Mouse (Mus musculus): ENCODE data around the gene Cbr2. TPM values are rescaled to one million over a fixed set of nuclear protein-coding genes. Genes with fewer than 3 reads are reported as not detected.
"Not testable (repeated sequence)": the region's sequence is repeated elsewhere in the genome, so short reads cannot be mapped to it uniquely, and the experiment has no call there.

Gene Cbr2
- 1.3 and 2.0 TPM in 2 replicates for polyA plus RNA-seq (2015; fragmentation: Nextera tagmentation; extraction: Ambion mirVana)

GRCm38 (mm10) chr11:120731858-120732680, at the start of gene Cbr2:
Cbr2 (minus strand) TSS chr11:120732114.
- Histone ChIP-seq H3K9ac (ENCODE audit: low read depth, low read length) (no peak within 1 kb of the TSS), H3K4me2 (ENCODE audit: low read length) (no peak within 1 kb of the TSS), H3K4me3 (ENCODE audit: low read length) (no peak within 1 kb of the TSS), H3K27me3 (replicated peaks; ENCODE audit: control insufficient read depth, insufficient read depth, low read length) (peaks cover 2% of the 10 kb centered on the region; the same call in 1 of the 2 replicates), H3K9me3 (ENCODE audit: control insufficient read depth, low read length) (no peaks in the 10 kb centered on the region), H3K36me3 (ENCODE audit: control insufficient read depth, insufficient read depth, low read length) (no peaks in the 10 kb centered on the region), H3K27ac (ENCODE audit: low read depth, low read length) (no peak within 1 kb of the TSS), H3K4me1 (ENCODE audit: control insufficient read depth, insufficient read depth, low read depth, low read length) (peaks cover under 1% of the 10 kb centered on the region; the same call in 1 of the 2 replicates)
- WGBS, result 81% methylated on average over 12 of the region's 12 CpGs
- no peak for ATAC-seq

GRCm38 (mm10) chr11:120781361-120781760, 49.4 kb upstream of the Cbr2 start:
- not testable (repeated sequence) for H3K9me3 ChIP-seq (ENCODE audit: control insufficient read depth, low read length); H3K27me3 ChIP-seq (replicated peaks; ENCODE audit: control insufficient read depth, insufficient read depth, low read length); H3K4me3 ChIP-seq (ENCODE audit: low read length); H3K9ac ChIP-seq (ENCODE audit: low read depth, low read length); H3K27ac ChIP-seq (ENCODE audit: low read depth, low read length); ATAC-seq; H3K4me2 ChIP-seq (ENCODE audit: low read length)
- WGBS, result 100% methylated on average over 3 of the region's 6 CpGs
- Histone ChIP-seq H3K36me3 (ENCODE audit: control insufficient read depth, insufficient read depth, low read length) (peaks cover 16% of the 10 kb centered on the region), H3K4me1 (ENCODE audit: control insufficient read depth, insufficient read depth, low read depth, low read length) (peaks cover 18% of the 10 kb centered on the region)

- H3K9me3 ChIP-seq (ENCODE audit: control insufficient read depth, low read length), result no peaks in the 10 kb centered on the region
- peaks cover 12% of the 10 kb centered on the region for H3K4me1 ChIP-seq (ENCODE audit: control insufficient read depth, insufficient read depth, low read depth, low read length)
- WGBS, result 94% methylated on average over 1 of the region's 1 CpGs
- no peak overlapping the region for H3K9ac ChIP-seq (ENCODE audit: low read depth, low read length)
- H3K4me2 ChIP-seq (ENCODE audit: low read length), result no peak overlapping the region
- H3K36me3 ChIP-seq (ENCODE audit: control insufficient read depth, insufficient read depth, low read length), result peaks cover 15% of the 10 kb centered on the region
- H3K27me3 ChIP-seq (replicated peaks; ENCODE audit: control insufficient read depth, insufficient read depth, low read length), result no peaks in the 10 kb centered on the region
- no peak overlapping the region for H3K27ac ChIP-seq (ENCODE audit: low read depth, low read length)
- H3K4me3 ChIP-seq (ENCODE audit: low read length), result no peak overlapping the region
- ATAC-seq, result no peak
These were observed 48.0 kb upstream of the Cbr2 start for GRCm38 (mm10) chr11:120779876-120780275.

- 31% methylated on average over 6 of the region's 6 CpGs for WGBS
- Histone ChIP-seq H3K36me3 (ENCODE audit: control insufficient read depth, insufficient read depth, low read length) (peaks cover 14% of the 10 kb centered on the region), H3K27me3 (replicated peaks; ENCODE audit: control insufficient read depth, insufficient read depth, low read length) (no peaks in the 10 kb centered on the region), H3K4me2 (ENCODE audit: low read length) (no peak overlapping the region), H3K4me1 (ENCODE audit: control insufficient read depth, insufficient read depth, low read depth, low read length) (0 out of 2 replicates have a peak, but pooled peaks cover 2% of the 10 kb centered on the region), H3K9ac (ENCODE audit: low read depth, low read length) (no peak overlapping the region), H3K27ac (ENCODE audit: low read depth, low read length) (no peak overlapping the region), H3K4me3 (ENCODE audit: low read length) (no peak overlapping the region), H3K9me3 (ENCODE audit: control insufficient read depth, low read length) (no peaks in the 10 kb centered on the region)
- no peak for ATAC-seq
These were observed 45.2 kb upstream of the Cbr2 start for GRCm38 (mm10) chr11:120777123-120777522.

- peak; percentile 91 for ATAC-seq
- Histone ChIP-seq H3K4me3 (ENCODE audit: low read length) (no peak overlapping the region), H3K9ac (ENCODE audit: low read depth, low read length) (no peak overlapping the region), H3K9me3 (ENCODE audit: control insufficient read depth, low read length) (no peaks in the 10 kb centered on the region), H3K27me3 (replicated peaks; ENCODE audit: control insufficient read depth, insufficient read depth, low read length) (no peaks in the 10 kb centered on the region), H3K4me2 (ENCODE audit: low read length) (no peak overlapping the region), H3K4me1 (ENCODE audit: control insufficient read depth, insufficient read depth, low read depth, low read length) (0 out of 2 replicates have a peak, but pooled peaks cover 2% of the 10 kb centered on the region), H3K36me3 (ENCODE audit: control insufficient read depth, insufficient read depth, low read length) (peaks cover 7% of the 10 kb centered on the region), H3K27ac (ENCODE audit: low read depth, low read length) (no peak overlapping the region)
- 24% methylated on average over 15 of the region's 15 CpGs for WGBS
These were observed 44.0 kb upstream of the Cbr2 start for GRCm38 (mm10) chr11:120775774-120776469.

GRCm38 (mm10) chr11:120773463-120774190, 41.7 kb upstream of the Cbr2 start:
- no peak overlapping the region for H3K27ac ChIP-seq (ENCODE audit: low read depth, low read length)
- no peak overlapping the region for H3K9ac ChIP-seq (ENCODE audit: low read depth, low read length)
- H3K36me3 ChIP-seq (ENCODE audit: control insufficient read depth, insufficient read depth, low read length), result no peaks in the 10 kb centered on the region
- H3K4me2 ChIP-seq (ENCODE audit: low read length), result no peak overlapping the region
- WGBS, result 89% methylated on average over 7 of the region's 7 CpGs
- no peak overlapping the region for H3K4me3 ChIP-seq (ENCODE audit: low read length)
- ATAC-seq, result no peak
- H3K9me3 ChIP-seq (ENCODE audit: control insufficient read depth, low read length), result no peaks in the 10 kb centered on the region
- no peaks in the 10 kb centered on the region for H3K27me3 ChIP-seq (replicated peaks; ENCODE audit: control insufficient read depth, insufficient read depth, low read length)
- H3K4me1 ChIP-seq (ENCODE audit: control insufficient read depth, insufficient read depth, low read depth, low read length), result 0 out of 2 replicates have a peak, but pooled peaks cover 2% of the 10 kb centered on the region

GRCm38 (mm10) chr11:120772749-120773148, 40.8 kb upstream of the Cbr2 start:
- Histone ChIP-seq H3K27me3 (replicated peaks; ENCODE audit: control insufficient read depth, insufficient read depth, low read length) (no peaks in the 10 kb centered on the region), H3K9me3 (ENCODE audit: control insufficient read depth, low read length) (no peaks in the 10 kb centered on the region), H3K4me1 (ENCODE audit: control insufficient read depth, insufficient read depth, low read depth, low read length) (0 out of 2 replicates have a peak, but pooled peaks cover 2% of the 10 kb centered on the region), H3K4me3 (ENCODE audit: low read length) (no peak overlapping the region), H3K36me3 (ENCODE audit: control insufficient read depth, insufficient read depth, low read length) (no peaks in the 10 kb centered on the region), H3K9ac (ENCODE audit: low read depth, low read length) (no peak overlapping the region), H3K27ac (ENCODE audit: low read depth, low read length) (no peak overlapping the region), H3K4me2 (ENCODE audit: low read length) (no peak overlapping the region)
- ATAC-seq, result no peak
- WGBS, result 69% methylated on average over 3 of the region's 3 CpGs

- 50% methylated on average over 1 of the region's 1 CpGs for WGBS
- Histone ChIP-seq H3K36me3 (ENCODE audit: control insufficient read depth, insufficient read depth, low read length) (no peaks in the 10 kb centered on the region), H3K4me1 (ENCODE audit: control insufficient read depth, insufficient read depth, low read depth, low read length) (no peaks in the 10 kb centered on the region), H3K9ac (ENCODE audit: low read depth, low read length) (no peak overlapping the region), H3K4me3 (ENCODE audit: low read length) (no peak overlapping the region), H3K27ac (ENCODE audit: low read depth, low read length) (no peak overlapping the region), H3K9me3 (ENCODE audit: control insufficient read depth, low read length) (no peaks in the 10 kb centered on the region), H3K4me2 (ENCODE audit: low read length) (no peak overlapping the region), H3K27me3 (replicated peaks; ENCODE audit: control insufficient read depth, insufficient read depth, low read length) (no peaks in the 10 kb centered on the region; the same call in 1 of the 2 replicates)
- ATAC-seq, result no peak
These were observed 36.3 kb upstream of the Cbr2 start for GRCm38 (mm10) chr11:120768206-120768605.

Measured in hindbrain, embryonic 16.5 days (tissue).